Mouse (Mus musculus) cerebellum, postnatal 10 days (tissue): ENCODE measurements at regions not wholly inside any gene's neighbourhood (a gene's known extent, or its start where the extent isn't known, plus 50 kb on each side); places are given as distances from the start of the nearest gene placed in this dataset.
A peak's percentile ranks its signal among the peaks of the same experiment; 100 is the strongest.
"Not testable (repeated sequence)": the region's sequence is repeated elsewhere in the genome, so short reads cannot be mapped to it uniquely, and the experiment has no call there.

Source experiments
- DNase-seq, 2 experiments: peaks; one replicate each; pipeline ENCODE4 v3.0.0; 2021; ENCODE audit warnings: mixed read lengths in 2 of 2

DNA sequence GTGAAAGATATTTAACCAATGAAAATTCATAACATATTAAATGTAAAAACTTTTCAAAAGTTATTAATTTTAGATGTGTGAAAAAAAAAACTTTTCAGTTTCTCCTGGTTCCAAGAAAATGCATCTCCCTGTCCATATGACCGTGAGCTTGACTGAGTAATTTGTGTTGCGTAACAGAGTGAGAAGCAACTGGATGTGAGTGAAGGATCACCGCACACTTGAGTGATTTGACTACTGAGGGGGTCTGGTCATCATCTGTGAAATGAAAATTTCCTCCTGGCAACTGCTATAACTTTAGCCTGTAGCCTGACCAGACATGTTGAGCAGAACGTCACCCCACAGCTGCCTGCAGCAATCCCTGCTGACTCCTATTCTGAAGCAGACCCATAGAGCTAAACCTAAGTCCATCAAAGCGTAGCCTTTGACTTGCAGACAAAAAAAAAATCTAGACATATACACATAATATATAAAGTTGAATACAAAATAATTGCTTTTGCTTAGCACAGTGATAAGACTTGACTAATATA, 461.2 kb downstream of the Brinp3 start:
- DNase-seq, result peak; percentile 1 to 2

- no peak for DNase-seq
Measured at GRCm38 (mm10) chr1:146956347-146956746, 461.8 kb downstream of the Brinp3 start.

DNA sequence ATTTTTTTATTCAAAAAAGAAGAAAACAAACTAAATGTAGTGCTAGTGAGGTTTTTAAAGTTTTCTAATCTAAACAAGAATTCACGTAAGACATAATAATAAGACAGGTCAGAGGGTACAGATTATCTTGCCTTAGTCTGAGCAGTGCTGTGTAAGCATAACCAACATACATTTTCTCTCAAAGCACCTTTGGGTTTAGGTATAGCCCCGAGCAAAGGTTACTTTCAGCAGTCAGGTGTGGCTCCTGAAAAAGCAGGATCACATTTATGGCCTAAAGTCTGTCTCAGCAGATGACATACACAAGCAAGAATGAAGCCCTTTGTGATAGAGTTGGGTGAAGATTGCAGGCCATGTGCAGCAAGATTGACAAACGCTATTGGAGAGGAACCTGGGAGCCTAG, 465.9 kb downstream of the Brinp3 start:
- DNase-seq, result no peak

DNA sequence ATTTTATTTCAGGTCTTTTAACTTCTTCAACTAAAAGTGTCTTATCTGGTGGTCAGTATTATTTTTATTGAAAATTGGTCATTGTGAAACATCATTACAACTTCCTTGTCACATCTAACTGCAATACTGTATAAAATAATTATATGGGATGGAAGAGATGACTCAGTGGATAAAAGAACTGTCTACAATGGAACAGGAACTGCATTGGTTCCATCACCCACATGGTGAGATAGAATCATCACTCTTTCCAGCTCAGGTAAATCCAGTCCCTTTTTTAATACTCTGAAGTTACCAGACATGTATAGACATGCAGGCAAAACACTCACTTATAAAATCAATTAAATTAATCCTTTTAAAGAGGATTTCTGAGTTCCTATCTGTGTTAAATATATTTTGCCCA, 473.0 kb downstream of the Brinp3 start:
- no peak for DNase-seq

DNA sequence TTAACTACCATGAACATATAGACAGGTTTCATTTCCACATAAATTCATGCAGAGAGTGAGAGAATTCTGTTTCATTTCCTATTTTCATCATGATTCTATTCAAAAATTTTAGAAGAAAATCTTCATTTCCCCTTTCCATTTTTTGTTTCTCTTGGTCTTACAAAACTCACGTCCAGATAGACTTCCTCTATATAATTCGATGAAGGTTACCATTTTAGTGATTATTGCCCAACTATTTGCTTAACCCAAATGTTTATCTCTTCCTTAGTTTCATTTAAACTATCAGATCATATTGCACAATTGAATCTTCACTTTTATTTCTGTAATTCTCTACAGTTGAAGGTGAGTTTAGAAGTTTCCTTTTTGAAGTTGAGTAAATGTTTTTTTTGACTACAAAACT, 473.4 kb downstream of the Brinp3 start:
- DNase-seq, result no peak

DNA sequence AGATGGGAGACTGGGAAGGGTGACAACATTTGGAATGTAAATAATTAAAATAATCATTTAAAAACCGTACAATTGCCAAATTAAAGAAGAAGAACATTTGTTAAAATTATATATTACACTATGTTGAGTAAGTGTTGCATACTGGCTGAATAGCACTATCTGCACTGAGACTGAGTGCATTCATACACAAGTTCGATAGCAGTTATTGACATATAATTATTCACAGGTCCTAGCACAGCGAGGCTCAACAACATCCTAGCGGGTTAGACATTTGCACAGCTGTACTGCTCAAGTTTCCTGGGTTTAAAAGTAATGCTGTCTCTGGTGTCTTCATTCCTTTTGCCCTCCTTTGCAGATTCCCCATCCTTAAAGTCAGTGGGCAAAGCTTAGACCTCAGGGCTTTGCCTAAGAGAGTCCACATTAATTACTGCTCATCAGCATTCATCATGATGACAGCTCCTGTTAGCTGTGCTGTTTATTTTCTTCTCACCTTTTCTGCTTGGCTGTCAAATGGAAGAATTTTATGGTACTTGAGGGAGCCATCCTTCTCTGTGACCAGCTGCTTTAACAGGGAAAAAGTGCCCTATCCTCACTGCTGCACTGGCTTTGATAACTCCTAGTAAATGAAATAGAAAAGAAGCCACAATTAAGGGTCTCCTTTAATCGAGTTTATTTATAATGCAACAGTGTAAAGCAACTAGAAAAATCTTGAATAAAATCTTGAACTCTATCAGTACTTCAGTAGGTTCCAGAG, 489.1 kb downstream of the Brinp3 start:
- no peak for DNase-seq

DNA sequence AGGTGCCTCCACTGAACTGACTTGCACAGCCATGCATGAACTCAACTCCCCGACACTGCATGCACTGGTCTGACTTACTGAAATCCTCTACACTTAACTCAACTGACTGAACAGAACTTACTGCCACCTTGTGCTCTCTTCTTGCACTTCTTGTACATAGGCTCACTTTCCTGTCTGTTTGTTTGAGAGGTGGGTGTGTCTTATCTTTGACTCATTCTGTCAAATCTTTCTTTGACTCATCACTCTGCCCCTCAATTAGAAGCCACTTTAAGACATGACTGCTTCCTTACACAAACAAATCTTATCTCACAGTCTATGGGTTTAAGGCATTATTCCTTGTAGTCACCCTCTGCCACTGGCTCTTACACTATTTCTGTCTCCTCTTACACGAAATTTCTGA, 505.5 kb downstream of the Brinp3 start:
- DNase-seq, result no peak

GRCm38 (mm10) chr1:147047714-147048113, 553.2 kb downstream of the Brinp3 start:
- peak in 1 of 2 experiments; percentile 1 for DNase-seq

GRCm38 (mm10) chr1:147058504-147058903, 563.9 kb downstream of the Brinp3 start:
- no peak for DNase-seq

DNA sequence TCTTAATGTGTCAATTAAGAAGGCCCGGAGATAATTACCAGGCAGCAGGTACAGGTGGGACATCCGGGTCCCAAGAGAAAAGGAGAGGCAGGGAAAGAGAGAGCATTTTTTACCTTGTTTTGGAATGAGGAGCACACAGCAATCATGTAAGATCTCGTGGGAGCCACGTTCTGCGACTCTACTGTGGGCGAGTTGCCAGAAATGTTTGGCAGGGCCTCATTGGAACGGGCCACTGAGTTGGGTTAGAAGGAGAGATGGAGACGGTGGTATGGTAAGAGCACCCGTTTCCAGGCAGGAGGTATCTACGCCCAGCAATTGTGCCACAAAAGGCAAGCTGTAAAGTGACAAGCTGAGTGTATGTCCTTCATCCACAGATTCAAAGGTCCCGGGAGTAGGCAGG, 579.6 kb downstream of the Brinp3 start:
- peak; percentile 56 to 58 for DNase-seq

- DNase-seq, result no peak
Measured at GRCm38 (mm10) chr1:147084129-147084799, 589.7 kb downstream of the Brinp3 start.

DNA sequence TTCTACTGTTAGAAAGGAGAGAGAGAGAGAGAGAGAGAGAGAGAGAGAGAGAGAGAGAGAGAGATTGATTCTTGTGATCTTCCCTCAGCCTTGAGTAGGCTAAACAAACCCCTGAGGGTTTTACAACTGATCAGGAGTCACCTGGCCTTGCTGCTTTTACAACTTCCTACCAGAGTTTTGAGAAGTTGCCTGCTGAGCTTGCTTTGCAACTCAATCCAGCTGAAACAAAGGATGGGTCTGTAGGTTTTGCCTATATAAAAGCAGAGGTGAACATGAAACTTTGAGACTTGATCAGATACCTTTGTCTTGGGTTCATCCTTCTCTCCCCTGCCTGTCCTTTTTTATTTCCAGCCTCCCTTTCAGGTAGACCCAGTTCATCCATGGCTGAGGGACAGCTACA, 631.0 kb downstream of the Brinp3 start:
- no peak for DNase-seq

- peak; percentile 3 to 8 for DNase-seq
Measured at GRCm38 (mm10) chr1:147138176-147138575, 643.6 kb downstream of the Brinp3 start.

- DNase-seq, result no peak
Measured at GRCm38 (mm10) chr1:147175350-147175749, 680.8 kb downstream of the Brinp3 start.

DNA sequence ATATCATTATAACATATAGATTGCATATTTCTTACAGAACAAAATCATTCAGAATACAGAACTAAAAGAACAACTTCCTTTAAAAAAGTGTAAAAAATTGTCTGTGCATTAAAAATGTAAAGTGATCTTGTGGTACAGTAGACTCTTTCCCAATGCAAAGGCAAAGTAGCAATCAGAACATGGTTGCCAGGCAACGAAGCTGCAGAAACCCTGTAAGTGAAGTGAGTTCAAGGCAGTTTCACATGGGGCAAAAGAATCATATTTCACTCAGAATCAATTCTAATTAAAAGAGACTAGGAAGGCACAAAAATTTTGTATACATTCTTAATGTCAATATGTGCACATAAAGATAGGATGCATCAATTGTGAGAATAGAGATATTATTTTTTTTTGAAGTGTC, 692.2 kb downstream of the Brinp3 start:
- no peak for DNase-seq

DNA sequence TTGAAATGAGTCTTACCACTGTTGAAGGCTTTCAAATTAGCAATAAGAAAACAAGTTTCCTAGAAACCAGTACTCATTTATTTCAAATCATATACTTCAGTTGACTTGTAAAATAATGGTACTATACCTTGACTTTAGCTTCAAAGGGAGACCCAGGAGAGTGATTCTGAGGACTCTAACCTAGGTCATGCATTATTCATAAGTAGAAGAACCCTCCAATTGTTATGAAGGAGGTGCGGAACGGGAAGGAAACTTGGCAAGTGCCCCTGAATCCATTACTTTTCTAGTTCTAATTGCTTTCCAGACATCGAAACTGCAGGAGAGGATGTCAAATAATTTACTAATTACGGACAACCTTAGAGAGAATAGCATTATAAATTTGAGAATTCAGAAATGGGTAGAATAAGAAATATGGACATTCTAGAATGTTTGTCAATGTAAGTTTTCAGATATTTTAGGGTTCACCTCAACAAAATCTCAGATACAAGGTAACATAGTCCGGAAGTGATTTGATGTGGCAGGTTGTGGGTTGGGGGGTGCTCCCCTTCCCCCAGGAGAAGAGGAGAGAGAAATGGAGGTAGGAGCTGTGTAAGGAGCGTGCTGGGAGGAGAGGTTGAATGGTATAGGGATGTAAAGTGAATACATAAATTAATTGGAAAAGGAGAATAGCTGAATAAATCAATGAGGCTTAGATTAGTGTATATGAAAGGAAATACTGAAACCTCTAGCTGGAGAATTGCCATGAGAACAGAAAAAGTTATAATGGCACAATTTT, 692.9 kb downstream of the Brinp3 start:
- no peak for DNase-seq

GRCm38 (mm10) chr1:147199959-147200358, 705.4 kb downstream of the Brinp3 start:
- not testable (repeated sequence) for DNase-seq

- not testable (repeated sequence) for DNase-seq
Measured at GRCm38 (mm10) chr1:147214890-147215289, 720.3 kb downstream of the Brinp3 start.

DNA sequence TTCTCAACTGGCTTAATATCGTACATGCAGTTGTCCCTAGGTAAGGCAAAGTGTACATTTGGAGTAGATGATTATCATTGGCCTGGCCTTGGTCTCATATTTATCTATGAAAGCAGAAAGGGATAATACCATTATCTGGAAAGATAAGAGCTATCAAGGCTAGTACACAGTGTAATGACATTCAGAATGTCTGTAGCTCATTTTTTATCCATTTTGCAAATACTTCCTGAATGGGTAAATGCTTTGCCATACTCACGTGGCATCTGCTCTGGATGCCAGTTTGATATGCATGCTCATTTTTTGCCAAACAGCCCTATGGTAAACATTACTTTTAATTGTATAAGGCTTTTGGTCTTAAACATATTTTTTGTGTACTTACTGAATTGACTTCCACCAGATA, 723.4 kb downstream of the Brinp3 start:
- no peak for DNase-seq

- DNase-seq, result no peak
Measured at GRCm38 (mm10) chr1:147219438-147219837, 724.9 kb downstream of the Brinp3 start.

DNA sequence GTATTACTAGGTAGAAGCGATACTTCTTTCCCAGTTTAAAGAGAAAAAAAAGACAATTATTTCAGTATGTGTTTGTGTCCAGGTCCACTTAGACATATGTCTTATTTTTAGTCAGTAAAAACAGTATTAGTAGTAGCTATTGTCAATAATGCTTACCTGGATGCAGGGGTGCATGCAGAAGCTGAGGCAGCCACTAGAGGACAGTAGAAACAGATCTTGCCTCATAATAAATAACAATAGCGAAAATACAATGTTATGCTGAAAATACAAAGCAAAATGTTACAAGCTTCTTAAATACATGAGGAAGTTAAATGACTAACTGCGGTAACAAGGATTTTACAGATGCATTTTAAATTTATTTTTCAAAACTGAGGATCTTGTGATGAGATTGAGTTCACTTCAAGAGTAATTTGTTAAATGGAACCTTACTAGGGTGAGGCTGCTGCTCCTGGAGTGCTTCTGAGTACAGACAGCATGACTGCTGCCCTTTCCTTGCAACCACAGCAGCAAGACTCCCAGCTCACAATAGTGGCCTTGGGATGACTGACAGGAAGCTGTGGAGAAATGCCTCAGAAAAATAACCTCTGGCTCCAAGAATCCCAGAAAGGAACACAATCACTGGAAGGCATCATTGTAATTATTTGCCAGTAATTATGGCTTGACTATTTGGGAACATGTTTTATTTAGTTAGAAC, 728.8 kb downstream of the Brinp3 start:
- DNase-seq, result peak; percentile 46 to 51

- no peak for DNase-seq
Measured at GRCm38 (mm10) chr1:147237565-147237964, 743.0 kb downstream of the Brinp3 start.

- no peak for DNase-seq
Measured at GRCm38 (mm10) chr1:147239108-147239507, 744.5 kb downstream of the Brinp3 start.
